Mouse (Mus musculus) layer of hippocampus, adult 9-10 months (tissue): ENCODE measurements around the gene Cacna1c.
"Not testable (repeated sequence)": the region's sequence is repeated elsewhere in the genome, so short reads cannot be mapped to it uniquely, and the experiment has no call there.

Source experiments
- DNase-seq: peaks from one replicate; pipeline ENCODE4 v3.0.0; 2022; ENCODE audit warnings: low spot score

The Cacna1c gene

DNA sequence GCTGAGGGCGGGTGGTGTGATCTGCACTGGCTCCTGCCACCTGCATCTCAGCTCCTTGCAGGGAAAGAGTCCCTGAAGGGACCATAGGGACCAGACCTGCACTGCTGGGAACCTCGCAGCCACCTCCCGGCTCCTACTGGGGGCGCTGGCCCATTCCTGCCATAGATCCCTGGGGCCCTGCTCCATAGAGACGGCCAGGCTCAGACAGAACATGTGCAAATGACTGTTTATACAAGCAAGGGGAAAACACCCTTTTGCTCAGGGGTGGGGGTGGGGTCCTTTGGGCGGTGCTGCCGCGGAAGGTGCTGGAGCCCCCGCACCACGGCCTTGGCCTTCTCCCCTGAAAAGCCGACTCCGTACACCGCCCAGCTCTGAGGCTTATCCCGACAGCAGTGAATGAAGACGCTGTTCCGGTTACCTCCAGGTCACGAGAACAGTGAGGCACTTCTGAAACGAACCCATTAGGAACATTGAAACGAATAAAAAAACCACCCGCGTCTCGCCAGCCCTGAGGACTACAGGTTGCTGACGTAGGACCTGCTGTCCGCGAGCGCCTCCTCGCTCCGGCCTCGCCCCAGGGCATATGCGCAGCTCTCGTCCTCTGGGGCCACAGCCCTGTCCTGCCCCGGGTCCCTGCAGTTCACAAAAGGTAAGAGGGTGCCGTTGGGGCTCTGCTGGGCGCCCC lies 602.7 kb downstream of the Cacna1c start:
- DNase-seq: no peak

DNA sequence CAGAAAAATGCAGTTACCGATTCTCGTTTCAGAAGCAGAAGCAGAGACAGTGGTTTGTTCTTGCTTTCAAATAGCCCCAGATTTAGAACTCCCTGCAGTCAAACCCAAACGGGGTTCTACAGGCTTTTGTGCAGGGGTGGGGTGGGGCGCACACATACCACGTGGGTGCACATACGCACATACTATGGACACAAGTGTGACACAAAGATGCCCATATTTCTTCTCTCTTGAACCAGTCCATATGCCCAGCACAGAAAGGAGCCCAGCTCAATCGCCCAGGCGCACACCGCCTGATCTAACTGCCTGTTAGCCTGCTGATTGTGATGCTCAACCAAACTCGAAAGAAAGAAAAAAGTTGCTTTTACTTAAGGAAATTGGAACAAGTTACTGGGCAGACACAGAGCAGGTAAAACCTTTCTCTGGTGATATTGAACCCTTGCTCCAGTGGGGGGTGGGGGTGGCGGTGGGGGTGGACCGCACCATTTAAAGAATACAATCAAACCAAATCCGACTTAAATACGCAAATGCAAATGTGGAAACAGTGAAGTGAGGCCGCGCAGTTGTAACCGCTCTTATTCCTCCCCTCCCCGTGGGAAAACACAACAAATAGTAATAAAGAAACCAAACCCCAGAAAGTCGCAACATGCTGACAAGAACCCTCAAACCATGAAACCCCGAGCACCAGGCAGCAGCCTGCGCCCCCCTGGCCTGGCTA lies 603.4 kb downstream of the Cacna1c start:
- no peak for DNase-seq

DNA sequence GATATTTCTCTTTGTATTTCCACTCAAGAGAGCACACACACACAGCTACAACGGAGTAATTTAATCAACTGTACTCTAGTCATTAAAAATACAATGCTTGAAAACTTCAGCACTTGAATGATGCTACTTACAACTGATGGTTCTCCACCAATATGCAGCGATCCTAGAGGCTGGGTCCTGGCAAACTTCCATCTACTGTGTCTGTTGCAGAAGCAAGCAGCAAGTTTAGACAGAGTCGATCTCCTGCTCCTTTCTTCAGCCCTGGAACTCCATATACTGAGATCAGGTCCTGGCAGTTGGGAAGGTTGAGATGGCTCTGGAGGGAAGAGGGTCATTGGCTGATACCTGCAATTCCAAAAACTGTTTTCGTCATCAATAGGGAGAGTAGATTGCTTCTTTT lies 617.5 kb downstream of the Cacna1c start:
- not testable (repeated sequence) for DNase-seq

DNA sequence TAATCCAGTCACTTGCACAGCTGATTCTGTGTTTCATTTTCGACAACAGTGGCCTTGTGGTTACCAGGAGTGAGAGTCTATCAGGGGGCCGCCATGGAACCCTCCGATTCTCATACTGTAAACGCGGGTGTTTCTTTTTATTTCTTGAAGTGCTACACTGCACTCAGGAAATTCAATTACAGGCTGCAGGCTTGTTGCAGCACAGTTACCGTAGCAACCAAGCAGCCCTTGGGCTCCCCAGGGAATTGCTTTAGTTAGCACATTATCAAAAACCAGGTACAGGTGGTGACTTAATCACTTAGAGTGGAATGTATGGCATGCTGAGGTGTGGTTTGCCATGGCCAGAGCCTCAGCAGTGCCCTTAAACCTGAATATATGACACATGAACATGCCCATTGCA lies 621.9 kb downstream of the Cacna1c start:
- DNase-seq: no peak

DNA sequence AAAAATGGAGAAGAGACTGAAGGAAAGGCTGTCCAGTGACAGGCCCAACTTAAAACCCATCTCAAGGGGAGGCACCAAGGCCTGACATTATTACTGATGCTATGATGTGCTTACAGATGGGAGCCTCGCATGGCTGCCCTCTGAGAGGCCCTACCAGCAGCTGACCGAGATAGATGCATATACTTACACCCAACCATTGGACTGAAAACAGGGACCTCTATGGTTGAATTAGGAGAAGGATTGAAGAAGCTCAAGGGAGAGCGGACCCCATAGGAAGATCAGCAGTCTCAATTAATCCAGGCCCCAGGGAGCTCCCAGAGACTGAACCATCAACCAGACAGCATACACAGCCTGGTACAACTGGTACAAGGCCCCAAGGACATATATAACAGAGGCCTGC lies 628.4 kb downstream of the Cacna1c start:
- DNase-seq: no peak

DNA sequence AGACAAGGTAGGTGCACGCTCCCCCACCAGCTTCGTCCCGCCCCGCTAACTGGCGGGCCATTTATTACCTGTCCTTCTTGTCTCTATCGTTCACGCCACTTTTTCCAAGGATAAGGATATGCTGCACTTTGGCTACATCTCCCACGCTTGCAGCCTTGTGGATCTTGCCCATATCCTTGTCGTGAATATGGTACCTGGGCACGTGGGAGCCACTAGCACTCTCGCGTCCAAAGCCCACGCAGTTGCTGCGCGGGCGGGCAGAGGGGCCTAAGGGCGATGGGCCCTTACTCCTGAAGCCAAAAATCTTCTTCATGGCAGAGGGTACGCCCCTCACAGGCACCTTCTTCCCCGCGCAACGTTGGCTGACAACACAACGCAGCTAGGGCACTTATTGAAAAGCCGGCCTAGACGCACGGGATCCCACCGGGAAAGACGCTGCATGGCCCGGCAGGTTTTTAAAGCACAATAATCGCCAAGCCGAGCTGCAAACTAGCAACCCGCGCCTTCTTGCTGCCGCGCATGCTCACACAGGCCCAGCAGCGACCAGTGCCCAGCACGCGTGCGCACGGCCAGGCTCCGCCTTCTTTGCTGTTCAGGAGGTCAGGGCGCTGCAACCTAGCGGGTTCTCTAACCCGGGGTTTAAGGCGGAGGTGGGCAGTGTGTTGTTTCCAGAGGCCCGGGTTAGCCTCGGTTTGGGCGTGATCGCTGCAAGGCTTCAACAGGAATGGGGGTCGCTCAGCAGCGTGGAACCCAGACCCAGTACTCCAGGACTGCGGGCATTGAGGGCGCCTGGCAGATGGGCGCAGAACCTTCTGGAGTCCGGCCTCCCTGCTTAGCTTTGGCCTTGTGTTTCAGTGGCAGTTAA lies 634.2 kb downstream of the Cacna1c start, which contains the start of gene Ankrd26:
Gene Ankrd26 (minus strand): TSS at position 482 of the 865 bp plus-strand sequence.
- DNase-seq: peak; percentile 69

DNA sequence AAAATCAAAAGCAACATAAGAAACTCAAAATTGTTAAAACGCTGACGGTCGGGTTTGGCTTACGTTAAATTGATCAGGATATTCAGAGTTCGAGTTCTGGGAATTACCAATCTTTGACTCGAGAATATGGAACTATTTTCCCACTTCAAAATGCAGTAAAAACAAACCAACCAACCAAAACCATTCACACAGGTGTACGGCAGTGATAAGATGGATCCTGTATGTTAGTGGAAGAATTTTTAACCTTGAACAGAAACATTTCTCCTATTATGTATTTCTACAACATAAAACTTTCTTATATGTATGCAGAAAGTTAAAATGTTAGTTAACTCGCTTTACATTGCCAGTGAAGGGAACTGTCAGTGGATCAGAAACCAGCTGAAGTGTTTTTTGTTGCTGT lies 635.0 kb downstream of the Cacna1c start:
- DNase-seq: no peak

DNA sequence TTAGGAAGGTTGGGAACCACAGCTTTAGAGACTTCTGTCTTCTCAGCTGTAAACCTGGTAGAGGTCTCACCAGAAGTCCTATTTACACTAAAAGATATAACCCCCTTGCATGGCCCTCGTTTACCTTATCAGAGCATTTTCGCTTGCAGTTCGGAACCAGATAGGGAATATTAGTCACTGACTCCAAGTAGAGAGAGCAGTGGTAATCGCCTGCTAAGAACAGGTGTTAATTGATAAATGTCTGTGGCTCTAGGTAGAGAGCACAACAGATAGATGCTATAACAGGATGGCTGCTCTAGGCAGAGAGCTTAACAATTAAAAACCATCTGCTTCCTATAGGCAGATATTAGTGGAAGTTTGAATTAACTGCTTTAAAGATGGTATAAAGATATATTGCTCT lies 657.6 kb downstream of the Cacna1c start:
- DNase-seq: no peak
